Mouse (Mus musculus) small intestine, adult 2 months (tissue): ENCODE results near the gene Ddx23. TPM values are rescaled to one million over a fixed set of nuclear protein-coding genes. Genes with fewer than 3 reads are reported as not detected.
A peak's percentile ranks its signal among the peaks of the same experiment; 100 is the strongest.

Source experiments
- H3K27ac ChIP-seq: fragments of 200-500 bp; 2 replicates; pipeline ENCODE4 v1.5.1; 2012; ENCODE audit warnings: low read depth, low read length, control low read depth, inconsistent platforms; ENCODE audit not compliant: insufficient read depth
- H3K27me3 ChIP-seq: fragments of 200-500 bp; 2 replicates; pipeline ENCODE4 v1.6.1; 2012; ENCODE audit warnings: mild to moderate bottlenecking, moderate library complexity, low read length, inconsistent platforms; ENCODE audit not compliant: control insufficient read depth, insufficient read depth
- H3K36me3 ChIP-seq: fragments of 200-500 bp; 2 replicates; pipeline ENCODE4 v1.6.1; 2012; ENCODE audit warnings: mild to moderate bottlenecking, low read length, control low read depth, inconsistent platforms; ENCODE audit not compliant: control insufficient read depth, insufficient read depth
- H3K4me1 ChIP-seq: fragments of 200-500 bp; 2 replicates; pipeline ENCODE4 v1.6.1; 2012; ENCODE audit warnings: low read length, inconsistent platforms, mixed read lengths; ENCODE audit not compliant: control insufficient read depth, insufficient read depth, insufficient read length
- H3K4me3 ChIP-seq: fragments of 200-500 bp; 2 replicates; pipeline ENCODE4 v1.5.1; 2012; ENCODE audit warnings: low read depth, mild to moderate bottlenecking, control low read depth, inconsistent platforms, low read length, moderate library complexity
- CTCF ChIP-seq: fragments of 200-500 bp; IDR thresholded peaks from 2 replicates; pipeline ENCODE4 v1.5.1; 2012; ENCODE audit warnings: low read depth, mild to moderate bottlenecking, control low read depth, inconsistent platforms, low read length, moderate library complexity, mixed read lengths; ENCODE audit not compliant: insufficient replicate concordance, insufficient read length; ENCODE audit errors: extremely low read depth
- POLR2A ChIP-seq: fragments of 200-500 bp; IDR thresholded peaks from 2 replicates; pipeline ENCODE4 v1.6.1; 2012; ENCODE audit warnings: low read depth, mild to moderate bottlenecking, control low read depth, inconsistent platforms, low read length, moderate library complexity
- WGBS: fragments of 180-500 bp; shearing (Covaris S2); methylation state at CpG from one replicate; pipeline ENCODE4 v1.1.7; 2018; 5-methylcytosine and 5-hydroxymethylcytosine counted together
- polyA plus RNA-seq: library from polyadenylated mRNA; depleted of rRNA; stranded (reverse); fragments of >200 nt; gene quantifications from 2 replicates; pipeline ENCODE4 v1.2.3, GENCODE M21; 2012; rRNA removed

Ddx23 gene
- polyA plus RNA-seq, 1 experiment: 24.3 TPM

DNA sequence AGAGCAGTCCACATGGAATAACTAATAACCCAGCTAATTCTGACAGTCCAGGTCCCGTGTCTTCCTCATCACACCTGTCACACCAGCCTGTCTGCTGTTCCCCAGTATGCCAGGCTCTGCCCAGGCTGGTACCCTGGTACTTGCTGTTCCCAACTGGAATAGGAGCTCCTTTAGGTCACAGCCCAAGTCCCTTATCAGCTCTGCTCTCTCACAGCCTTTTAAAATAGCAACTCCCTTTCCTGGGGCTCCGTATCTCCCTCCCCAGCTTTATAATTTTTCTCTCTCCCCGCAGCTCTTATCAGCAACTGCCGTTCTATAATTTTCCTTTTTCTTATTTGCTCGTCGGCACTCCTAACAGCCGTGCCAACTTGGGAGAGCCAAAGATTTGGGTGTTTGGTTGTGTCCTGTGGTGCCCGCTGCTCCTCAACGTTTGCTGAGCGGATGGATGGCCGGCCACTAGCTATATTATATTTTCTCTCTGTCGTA lies 56.6 kb downstream of the Ddx23 start:
- Histone ChIP-seq H3K4me1 (peaks cover 19% of the 10 kb centered on the region), H3K36me3 (peaks cover 21% of the 10 kb centered on the region), H3K27me3 (no peaks in the 10 kb centered on the region), H3K4me3 (peak overlapping the region; percentile 28), H3K27ac (peak overlapping the region; percentile 94)
- TF ChIP-seq CTCF (no peak), POLR2A (no peak)
- 32% methylated on average over 12 of the region's 12 CpGs for whole genome bisulfite sequencing

DNA sequence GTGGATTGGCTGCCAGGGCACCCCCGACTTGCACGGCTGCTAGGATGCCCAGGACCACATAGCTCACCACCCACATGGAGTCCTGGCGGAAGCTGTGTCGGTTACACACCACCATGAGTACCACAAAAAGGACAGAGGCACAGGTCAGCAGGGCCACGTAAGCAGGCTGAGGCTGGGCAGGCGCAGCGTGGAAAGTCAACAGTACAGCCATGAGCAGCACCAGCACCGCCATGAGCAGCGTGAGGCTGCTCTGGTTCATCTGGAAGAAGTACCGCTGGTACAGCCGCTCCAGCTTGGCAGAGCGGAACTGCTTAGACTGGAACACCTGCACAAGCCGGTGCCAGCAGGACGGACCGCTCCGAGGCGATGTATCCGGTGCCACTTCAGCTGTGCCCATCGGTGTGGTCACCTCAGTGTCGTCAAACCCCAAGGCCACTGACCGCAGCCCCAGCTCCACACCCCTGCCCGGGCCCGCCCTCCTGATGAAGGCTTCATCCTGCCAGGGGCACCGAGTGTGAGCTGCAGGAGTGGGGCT lies 58.6 kb downstream of the Ddx23 start:
- Histone ChIP-seq H3K36me3 (peaks cover 38% of the 10 kb centered on the region), H3K27me3 (no peaks in the 10 kb centered on the region), H3K4me3 (peak overlapping the region; percentile 65), H3K4me1 (peaks cover 27% of the 10 kb centered on the region), H3K27ac (peak overlapping the region; percentile 85)
- WGBS: 40% methylated on average over 24 of the region's 24 CpGs
- TF ChIP-seq POLR2A (no peak), CTCF (no peak)

DNA sequence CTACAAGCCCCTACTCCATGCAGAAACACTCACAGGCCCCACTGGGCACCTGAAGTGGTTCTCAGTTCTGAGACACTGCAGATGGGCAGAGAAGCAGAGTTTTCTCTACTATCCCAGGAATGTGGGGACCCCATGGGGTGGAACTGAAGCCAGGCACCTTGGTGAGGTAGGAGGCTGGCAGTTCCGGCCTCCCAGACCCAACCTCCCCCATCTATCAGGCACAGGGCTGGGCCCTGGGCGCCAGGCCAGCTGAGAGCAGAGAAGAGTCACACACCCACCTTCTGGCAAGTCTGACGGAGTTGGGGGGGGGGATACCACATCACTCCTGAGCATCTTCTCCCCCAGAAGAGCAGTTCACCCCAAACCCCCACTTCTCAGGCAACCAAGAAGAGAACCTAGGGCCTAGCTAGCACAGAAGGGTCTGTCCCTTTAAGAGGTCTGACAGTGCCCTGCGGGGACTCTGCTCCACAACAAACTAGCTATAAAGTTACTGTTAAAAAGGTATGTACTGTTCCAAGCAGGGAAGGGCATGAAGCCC lies 59.7 kb downstream of the Ddx23 start:
- TF ChIP-seq POLR2A: no peak
- no peak for TF ChIP-seq CTCF
- Histone ChIP-seq H3K4me1 (peaks cover 27% of the 10 kb centered on the region), H3K27ac (peak overlapping the region; percentile 85), H3K4me3 (peak overlapping the region; percentile 65), H3K27me3 (no peaks in the 10 kb centered on the region), H3K36me3 (peaks cover 45% of the 10 kb centered on the region)
- WGBS: 24% methylated on average over 4 of the region's 4 CpGs

DNA sequence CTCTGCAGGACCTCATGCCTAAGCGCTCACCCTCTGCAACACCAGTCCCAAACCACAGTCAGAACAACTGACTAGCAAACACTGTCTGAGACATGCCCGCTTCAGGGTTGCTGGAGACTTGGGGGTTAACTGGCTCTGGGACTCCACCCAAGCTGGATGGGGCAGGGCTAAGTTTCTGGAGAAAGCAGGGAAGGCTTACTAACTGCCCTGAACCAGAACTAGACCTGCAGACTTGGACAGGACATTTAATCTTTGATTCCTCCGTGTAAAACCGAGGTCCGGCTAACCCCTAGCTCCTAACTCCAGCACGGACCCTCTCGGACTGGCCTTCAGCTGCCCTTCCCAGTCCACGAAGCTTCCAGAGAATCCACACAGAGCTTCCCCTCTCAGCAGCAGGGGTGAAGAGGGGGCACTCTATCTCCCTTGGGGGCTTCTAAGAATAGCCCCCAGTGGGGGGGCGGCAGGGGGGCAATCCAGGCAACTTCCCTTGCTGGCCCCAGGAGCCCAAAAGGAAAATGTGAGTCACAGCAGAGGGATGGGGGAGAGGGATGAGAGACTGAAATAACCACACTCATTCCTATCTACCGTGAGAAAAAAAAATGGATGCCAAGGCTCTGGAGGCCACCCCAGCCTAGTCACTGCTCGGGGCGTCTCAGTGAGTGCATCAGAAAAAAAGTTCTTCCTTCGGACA lies 60.4 kb downstream of the Ddx23 start:
- H3K4me1 ChIP-seq: peaks cover 27% of the 10 kb centered on the region
- H3K27me3 ChIP-seq: no peaks in the 10 kb centered on the region
- H3K36me3 ChIP-seq: peaks cover 51% of the 10 kb centered on the region
- TF ChIP-seq CTCF: no peak
- WGBS: 10% methylated on average over 13 of the region's 13 CpGs
- H3K4me3 ChIP-seq: peak overlapping the region; percentile 65
- peak overlapping the region; percentile 85 for H3K27ac ChIP-seq

DNA sequence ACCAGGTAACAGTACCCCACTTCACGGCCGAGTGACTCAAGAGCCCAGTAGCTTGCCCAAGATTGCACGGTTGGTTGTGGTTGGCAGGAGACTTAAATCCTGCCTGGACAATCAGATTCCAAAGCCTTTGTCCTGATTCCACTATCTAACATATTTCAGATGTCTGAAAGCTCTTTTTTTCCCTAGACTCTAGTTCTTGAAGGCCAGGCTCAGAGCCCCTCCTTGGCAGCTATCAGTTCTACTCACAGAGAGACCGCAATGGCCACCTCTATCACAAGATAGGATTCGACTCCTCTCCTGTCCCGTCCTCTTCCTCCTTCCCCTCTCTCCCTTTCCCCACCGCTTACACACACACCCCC lies 60.9 kb downstream of the Ddx23 start:
- TF ChIP-seq CTCF: no peak
- no peak for TF ChIP-seq POLR2A
- H3K27me3 ChIP-seq: no peaks in the 10 kb centered on the region
- peaks cover 27% of the 10 kb centered on the region for H3K4me1 ChIP-seq
- H3K4me3 ChIP-seq: peak overlapping the region; percentile 65
- H3K27ac ChIP-seq: peak overlapping the region; percentile 85; the same call in 1 of the 2 replicates
- peaks cover 56% of the 10 kb centered on the region for H3K36me3 ChIP-seq
- WGBS: 18% methylated on average over 7 of the region's 7 CpGs

DNA sequence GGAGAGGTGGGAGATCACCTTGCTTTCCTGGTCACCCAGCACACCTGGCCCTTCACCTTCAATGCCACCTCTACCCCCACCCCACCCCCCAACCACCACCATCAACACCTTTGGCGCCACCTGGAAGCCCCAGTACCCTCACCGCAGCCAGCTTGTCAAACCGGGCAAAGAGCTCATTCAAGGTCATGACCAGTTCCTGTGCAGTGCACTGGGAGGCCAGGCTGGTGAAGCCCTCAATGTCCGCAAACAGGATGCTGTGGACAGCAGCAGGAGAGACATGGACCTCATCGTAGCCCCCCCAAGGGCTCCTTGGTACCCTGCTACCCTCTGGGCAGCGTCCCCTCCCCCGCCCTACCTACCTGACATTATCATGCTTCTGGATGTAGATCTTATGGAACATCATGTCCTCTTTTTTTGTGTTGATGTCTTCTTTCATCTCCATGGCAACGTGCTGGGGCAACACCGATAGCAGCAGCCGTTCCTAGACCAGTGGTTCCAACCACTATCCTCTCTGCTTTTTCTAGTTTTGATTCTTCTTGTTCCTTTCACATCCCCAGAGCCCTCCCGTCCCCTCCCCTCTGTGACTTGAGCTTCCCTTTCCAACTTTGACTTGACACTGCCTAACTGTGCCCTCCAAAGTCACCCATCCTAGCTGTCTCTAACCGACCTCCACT lies 62.5 kb downstream of the Ddx23 start:
- Histone ChIP-seq H3K27ac (no peak overlapping the region), H3K4me3 (no peak overlapping the region), H3K27me3 (no peaks in the 10 kb centered on the region), H3K36me3 (peaks cover 71% of the 10 kb centered on the region), H3K4me1 (peaks cover 31% of the 10 kb centered on the region)
- TF ChIP-seq POLR2A (no peak), CTCF (no peak)
- WGBS: 78% methylated on average over 12 of the region's 12 CpGs

DNA sequence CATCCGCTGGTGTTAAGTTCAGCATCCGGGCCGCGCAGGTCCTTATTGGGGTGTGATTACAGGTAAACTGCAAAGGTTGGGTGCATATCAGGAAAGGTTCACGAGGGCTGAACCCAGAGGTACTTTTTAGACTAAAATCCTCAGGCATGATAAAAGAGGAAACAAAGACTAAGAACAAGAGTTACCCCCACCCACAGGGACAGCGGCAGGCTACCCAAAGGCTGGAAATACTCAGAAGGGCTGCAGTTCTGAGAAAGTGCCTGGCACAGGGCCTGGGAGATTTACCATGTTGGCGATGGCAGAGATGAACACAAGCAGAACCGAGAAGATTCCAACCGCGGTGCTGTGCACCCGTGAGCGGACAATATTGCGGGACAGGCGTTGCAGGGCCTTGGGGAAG lies 66.1 kb downstream of the Ddx23 start:
- Histone ChIP-seq H3K36me3 (peaks cover 89% of the 10 kb centered on the region), H3K27me3 (no peaks in the 10 kb centered on the region), H3K27ac (no peak overlapping the region), H3K4me1 (peaks cover 21% of the 10 kb centered on the region), H3K4me3 (no peak overlapping the region)
- no peak for TF ChIP-seq POLR2A
- no peak for TF ChIP-seq CTCF
- 81% methylated on average over 14 of the region's 14 CpGs for WGBS

Other genes starting within 250 kb of the Ddx23 start
- not detected in 2 replicates for gene Olfr282, start 231.7 kb downstream of the Ddx23 start, polyA plus RNA-seq
- not detected in 2 replicates for gene Olfr281, start 210.3 kb downstream of the Ddx23 start, polyA plus RNA-seq
- gene OR5BS1P, start 193.0 kb downstream of the Ddx23 start, polyA plus RNA-seq: not detected in 2 replicates
- not detected in 2 replicates for gene Lalba, start 180.2 kb downstream of the Ddx23 start, polyA plus RNA-seq
- not detected in 2 replicates for gene Olfr279, start 170.5 kb downstream of the Ddx23 start, polyA plus RNA-seq
- gene Kansl2, start 128.6 kb downstream of the Ddx23 start, polyA plus RNA-seq: 8.4 and 15.0 TPM in 2 replicates
- gene Ccnt1, start 92.0 kb downstream of the Ddx23 start, polyA plus RNA-seq: 3.6 and 5.2 TPM in 2 replicates
- gene 4930415O20Rik, start 91.9 kb downstream of the Ddx23 start, polyA plus RNA-seq: 0.46 and 2.7 TPM in 2 replicates
- 55.9 and 89.2 TPM in 2 replicates for gene Adcy6, start 52.8 kb downstream of the Ddx23 start, polyA plus RNA-seq
- gene Cacnb3, start 32.1 kb downstream of the Ddx23 start, polyA plus RNA-seq: 19.1 and 40.2 TPM in 2 replicates
- gene Rnd1, start 14.6 kb upstream of the Ddx23 start, polyA plus RNA-seq: 1.6 and 2.2 TPM in 2 replicates
- gene Ccdc65, start 45.3 kb upstream of the Ddx23 start, polyA plus RNA-seq: 0.09 TPM in 1 of 2 replicates, not detected in the other
- 14.7 and 70.5 TPM in 2 replicates for gene Fkbp11, start 65.3 kb upstream of the Ddx23 start, polyA plus RNA-seq
- 43.3 and 104 TPM in 2 replicates for gene Arf3, start 100.3 kb upstream of the Ddx23 start, polyA plus RNA-seq
- 0.17 and 0.18 TPM in 2 replicates for gene Wnt10b, start 115.3 kb upstream of the Ddx23 start, polyA plus RNA-seq
- gene Wnt1, start 127.0 kb upstream of the Ddx23 start, polyA plus RNA-seq: 0.06 TPM in 1 of 2 replicates, not detected in the other
- gene Ddn, start 146.6 kb upstream of the Ddx23 start, polyA plus RNA-seq: not detected in 2 replicates
- gene Prkag1, start 168.6 kb upstream of the Ddx23 start, polyA plus RNA-seq: 34.0 and 65.7 TPM in 2 replicates
- gene Kmt2d, start 208.3 kb upstream of the Ddx23 start, polyA plus RNA-seq: 19.4 and 36.2 TPM in 2 replicates
- 5.3 and 24.1 TPM in 2 replicates for gene Rhebl1, start 231.6 kb upstream of the Ddx23 start, polyA plus RNA-seq
- 0.33 and 0.55 TPM in 2 replicates for gene Dhh, start 235.6 kb upstream of the Ddx23 start, polyA plus RNA-seq